Mouse (Mus musculus): Measurements from ENCODE around the gene Rhod.

GRCm38 (mm10) chr19:4437886-4438285 lies 1.3 kb downstream of the Rhod start:
- TF ChIP-seq ZNF384 (IDR thresholded peaks at IDR 0.05; ENCODE audit: low read depth, low read length), result no peak
- TF ChIP-seq ZC3H11A (IDR thresholded peaks at IDR 0.05; ENCODE audit: borderline replicate concordance, low read depth, low read length), result no peak
- TF ChIP-seq HCFC1 (IDR thresholded peaks at IDR 0.05; ENCODE audit: borderline replicate concordance, insufficient read depth, low read length), result no peak

Measured in ES-E14 (cell line).